Mouse (Mus musculus) neural tube, embryonic 11.5 days (tissue): ENCODE data around the gene Gm20458. TPM values are rescaled to one million over a fixed set of nuclear protein-coding genes. Genes with fewer than 3 reads are reported as not detected.

Experiments
- ATAC-seq: fragments of 200-750 bp; cut with Nextera tagmentation; 2 replicates; pipeline ENCODE4 v1.8.0; 2017; ENCODE audit warnings: moderate number of reproducible peaks, mild to moderate bottlenecking, moderate TSS enrichment, moderate library complexity; ENCODE audit not compliant: insufficient read depth, low FRiP score, low TSS enrichment
- DNase-seq: peaks from one replicate; pipeline ENCODE4 v3.0.0-alpha.2; 2015; ENCODE audit warnings: low spot score
- H3K27ac ChIP-seq: fragments of 300-500 bp; sonication (generic); 2 replicates; pipeline ENCODE4 v1.5.1; 2014; ENCODE audit warnings: low read depth, mild to moderate bottlenecking, low read length
- H3K27me3 ChIP-seq: fragments of 300-500 bp; sonication (generic); 2 replicates; pipeline ENCODE4 v1.6.1; 2014; ENCODE audit warnings: mild to moderate bottlenecking, low read length, mixed read lengths; ENCODE audit not compliant: control insufficient read depth, insufficient read depth
- H3K36me3 ChIP-seq: fragments of 300-500 bp; sonication (generic); 2 replicates; pipeline ENCODE4 v1.6.1; 2014; ENCODE audit warnings: mild to moderate bottlenecking, low read length, moderate library complexity, mixed read lengths; ENCODE audit not compliant: control insufficient read depth, insufficient read depth
- H3K4me1 ChIP-seq: fragments of 300-500 bp; sonication (generic); 2 replicates; pipeline ENCODE4 v1.6.1; 2014; ENCODE audit warnings: low read length, mixed read lengths; ENCODE audit not compliant: control insufficient read depth, insufficient read depth
- H3K4me2 ChIP-seq: fragments of 300-500 bp; sonication (generic); 2 replicates; pipeline ENCODE4 v1.6.1; 2014; ENCODE audit warnings: low read depth, mild to moderate bottlenecking, moderate library complexity
- H3K4me3 ChIP-seq: fragments of 300-500 bp; sonication (generic); 2 replicates; pipeline ENCODE4 v1.5.1; 2014; ENCODE audit warnings: low read depth, low read length
- H3K9ac ChIP-seq: fragments of 300-500 bp; sonication (generic); 2 replicates; pipeline ENCODE4 v1.6.1; 2014; ENCODE audit warnings: mild to moderate bottlenecking, low read length
- H3K9me3 ChIP-seq: fragments of 300-500 bp; sonication (generic); 2 replicates; pipeline ENCODE4 v1.6.1; 2016; ENCODE audit warnings: low read length; ENCODE audit not compliant: control insufficient read depth
- WGBS: fragments of 180-500 bp; shearing (Covaris S2); extraction: QIAGEN DNeasy Blood & Tissue Kit; methylation state at CpG from one replicate; pipeline ENCODE4 v1.1.7; 2014; 5-methylcytosine and 5-hydroxymethylcytosine counted together
- polyA plus RNA-seq: library from polyadenylated mRNA; unstranded; fragments of >200 nt; fragmentation: Nextera tagmentation; extraction: Ambion mirVana; gene quantifications from 2 replicates; pipeline ENCODE4 v1.2.1, GENCODE M21; 2014

Gm20458 gene
- polyA plus RNA-seq, 1 experiment from 2014 or later = 4.9 TPM

DNA sequence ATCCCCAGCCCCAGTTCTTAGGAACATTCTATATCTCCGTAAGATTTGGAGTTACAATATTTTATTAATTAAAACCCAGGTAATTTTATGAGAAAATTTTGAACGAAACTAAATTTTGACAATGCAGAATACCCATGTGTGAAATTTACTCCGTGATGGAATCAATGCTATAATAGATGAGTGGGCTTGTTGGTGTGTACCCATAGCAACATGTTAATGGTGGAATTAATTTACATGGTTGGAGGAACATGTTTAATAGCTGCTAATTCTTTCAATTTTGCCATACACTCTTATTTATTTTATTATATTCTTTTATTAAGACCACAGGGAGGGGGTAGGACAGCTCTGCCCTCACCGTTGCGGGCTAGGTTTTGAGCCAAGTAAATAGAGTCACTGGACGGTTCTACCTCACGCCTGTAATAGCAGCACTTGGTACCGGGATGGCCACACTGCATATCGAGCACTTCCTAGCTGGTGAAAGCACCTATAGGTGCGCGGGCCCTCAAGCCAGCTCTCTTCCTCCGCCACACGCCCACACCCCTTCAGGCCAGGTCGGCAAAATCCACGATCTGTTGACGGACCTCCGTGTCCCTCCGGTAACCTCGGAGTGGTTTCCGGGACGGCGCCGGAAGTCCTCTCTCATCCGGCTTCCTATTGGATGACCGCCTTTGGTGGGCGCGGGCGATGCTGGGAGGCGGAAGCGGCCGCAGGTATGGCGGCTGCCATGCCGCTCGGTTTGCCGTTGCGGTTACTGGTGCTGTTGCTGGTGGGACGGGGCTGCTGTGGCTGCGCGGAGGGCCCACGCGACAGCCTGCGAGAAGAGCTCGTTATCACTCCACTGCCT lies 36.3 kb downstream of the Gm20458 start, which contains the start of gene Pigt:
Gene Pigt (plus strand): TSS at position 674 of the 844 bp plus-strand sequence.
- H3K27me3 ChIP-seq = no peaks in the 10 kb centered on the region
- peaks cover 8% of the 10 kb centered on the region for H3K4me1 ChIP-seq

GRCm38 (mm10) chr2:164497691-164498268 lies 37.0 kb downstream of the Gm20458 start:
- H3K4me3 ChIP-seq = peak overlapping the region; percentile 89
- no peak for ATAC-seq
- peaks cover 6% of the 10 kb centered on the region; the same call in 1 of the 2 replicates for H3K36me3 ChIP-seq
- no peak overlapping the region for H3K27ac ChIP-seq
- no peaks in the 10 kb centered on the region for H3K9me3 ChIP-seq
- 6% methylated on average over 21 of the region's 21 CpGs for WGBS
- peaks cover 8% of the 10 kb centered on the region for H3K4me1 ChIP-seq
- no peak for DNase-seq
- H3K9ac ChIP-seq = peak overlapping the region; percentile 76
- no peaks in the 10 kb centered on the region for H3K27me3 ChIP-seq
- peak overlapping the region; percentile 95 for H3K4me2 ChIP-seq

More for the DNA sequence above, 36.3 kb downstream of the Gm20458 start, which contains the start of gene Pigt:
- Histone ChIP-seq H3K4me3 (peak within 1 kb of the TSS; percentile 89), H3K9me3 (no peaks in the 10 kb centered on the region), H3K36me3 (peaks cover 3% of the 10 kb centered on the region; the same call in 1 of the 2 replicates), H3K4me2 (peak within 1 kb of the TSS; percentile 95), H3K9ac (peak within 1 kb of the TSS; percentile 76), H3K27ac (no peak within 1 kb of the TSS)
- 4% methylated on average over 43 of the region's 43 CpGs for WGBS
- ATAC-seq (peak; percentile 96), DNase-seq (peak; percentile 87)

GRCm38 (mm10) chr2:164499317-164499716 lies 38.5 kb downstream of the Gm20458 start:
- Histone ChIP-seq H3K36me3 (peaks cover 13% of the 10 kb centered on the region), H3K9me3 (no peaks in the 10 kb centered on the region), H3K4me2 (no peak overlapping the region), H3K9ac (no peak overlapping the region), H3K4me3 (no peak overlapping the region), H3K27ac (no peak overlapping the region), H3K4me1 (peaks cover 8% of the 10 kb centered on the region), H3K27me3 (no peaks in the 10 kb centered on the region)
- no peak for DNase-seq
- WGBS = 79% methylated on average over 5 of the region's 5 CpGs
- no peak for ATAC-seq

DNA sequence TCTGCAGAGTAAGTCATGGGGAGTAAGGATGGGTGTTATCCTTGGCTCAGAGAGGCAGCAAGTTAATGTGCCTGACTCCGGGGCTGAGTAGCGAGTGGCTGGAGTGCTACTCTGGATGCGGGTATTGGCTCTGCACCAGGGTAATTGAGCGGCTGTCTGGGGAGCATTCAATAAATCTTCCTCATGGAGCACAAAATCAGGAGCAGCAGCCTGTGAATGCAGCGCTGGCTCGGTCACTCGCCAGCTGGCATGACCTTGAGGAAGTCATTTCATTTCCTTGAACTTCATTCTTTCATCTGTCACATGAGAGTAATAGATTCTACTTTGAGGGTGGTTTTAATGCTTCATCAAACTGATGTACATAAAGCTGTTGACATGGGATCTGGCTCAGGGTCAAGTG lies 39.7 kb downstream of the Gm20458 start:
- Histone ChIP-seq H3K27me3 (no peaks in the 10 kb centered on the region), H3K9me3 (no peaks in the 10 kb centered on the region), H3K9ac (no peak overlapping the region), H3K4me2 (no peak overlapping the region), H3K27ac (no peak overlapping the region), H3K36me3 (peaks cover 19% of the 10 kb centered on the region), H3K4me1 (peaks cover 8% of the 10 kb centered on the region), H3K4me3 (no peak overlapping the region)
- WGBS = 77% methylated on average over 7 of the region's 7 CpGs
- DNase-seq (no peak), ATAC-seq (no peak)

DNA sequence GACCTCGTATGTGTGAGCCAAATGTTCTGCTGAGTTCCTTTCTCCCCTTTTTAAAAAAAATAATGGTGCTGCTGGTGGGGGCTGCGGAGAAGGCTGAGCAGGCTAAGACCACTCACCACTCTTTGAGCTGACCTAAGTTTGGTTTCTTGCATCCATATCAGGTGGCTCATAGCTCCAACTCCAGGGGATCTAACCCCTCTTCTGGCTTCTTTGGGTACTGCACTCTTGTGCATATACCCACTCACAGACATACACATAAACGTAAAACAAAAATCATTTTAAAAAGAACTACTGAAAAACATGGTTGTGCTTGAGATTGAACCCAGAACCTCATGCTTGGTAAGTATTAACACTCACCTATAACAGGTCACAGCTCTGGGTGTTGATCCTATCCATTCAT lies 44.2 kb downstream of the Gm20458 start:
- no peak overlapping the region for H3K4me2 ChIP-seq
- WGBS = 92% methylated on average over 3 of the region's 3 CpGs
- H3K27me3 ChIP-seq = no peaks in the 10 kb centered on the region
- peaks cover 22% of the 10 kb centered on the region for H3K36me3 ChIP-seq
- DNase-seq = no peak
- H3K4me3 ChIP-seq = no peak overlapping the region
- H3K4me1 ChIP-seq = no peaks in the 10 kb centered on the region
- H3K27ac ChIP-seq = no peak overlapping the region
- no peak for ATAC-seq
- no peaks in the 10 kb centered on the region for H3K9me3 ChIP-seq
- no peak overlapping the region for H3K9ac ChIP-seq

GRCm38 (mm10) chr2:164505619-164506347 lies 45.0 kb downstream of the Gm20458 start:
- H3K27ac ChIP-seq = no peak overlapping the region
- H3K4me1 ChIP-seq = no peaks in the 10 kb centered on the region
- H3K36me3 ChIP-seq = peaks cover 19% of the 10 kb centered on the region
- WGBS = 95% methylated on average over 4 of the region's 4 CpGs
- no peaks in the 10 kb centered on the region for H3K27me3 ChIP-seq
- H3K4me3 ChIP-seq = no peak overlapping the region
- no peak overlapping the region for H3K4me2 ChIP-seq
- no peak overlapping the region for H3K9ac ChIP-seq
- ATAC-seq (no peak), DNase-seq (no peak)
- H3K9me3 ChIP-seq = no peaks in the 10 kb centered on the region

GRCm38 (mm10) chr2:164507811-164508210 lies 47.0 kb downstream of the Gm20458 start:
- Histone ChIP-seq H3K4me3 (no peak overlapping the region), H3K36me3 (peaks cover 16% of the 10 kb centered on the region), H3K9me3 (no peaks in the 10 kb centered on the region), H3K27me3 (no peaks in the 10 kb centered on the region), H3K4me1 (no peaks in the 10 kb centered on the region), H3K9ac (no peak overlapping the region), H3K27ac (no peak overlapping the region), H3K4me2 (no peak overlapping the region)
- ATAC-seq = no peak
- WGBS = 82% methylated on average over 19 of the region's 19 CpGs
- DNase-seq = no peak

- H3K27ac ChIP-seq = no peak overlapping the region
- H3K36me3 ChIP-seq = peaks cover 3% of the 10 kb centered on the region; the same call in 1 of the 2 replicates
- H3K4me2 ChIP-seq = no peak overlapping the region
- no peak for ATAC-seq
- H3K9ac ChIP-seq = no peak overlapping the region
- H3K9me3 ChIP-seq = no peaks in the 10 kb centered on the region
- DNase-seq = no peak
- H3K27me3 ChIP-seq = no peaks in the 10 kb centered on the region
- no peaks in the 10 kb centered on the region for H3K4me1 ChIP-seq
- H3K4me3 ChIP-seq = no peak overlapping the region
- 54% methylated on average over 4 of the region's 5 CpGs for WGBS
Observed at GRCm38 (mm10) chr2:164510621-164511190, 49.9 kb downstream of the Gm20458 start.
